Mouse (Mus musculus) intestine, embryonic 16.5 days (tissue): Measurements from ENCODE around the gene Rab5a. TPM values are rescaled to one million over a fixed set of nuclear protein-coding genes. Genes with fewer than 3 reads are reported as not detected.

ENCODE experiments used
- polyA plus RNA-seq: library from polyadenylated mRNA; unstranded; fragments of >200 nt; fragmentation: Nextera tagmentation; extraction: Ambion mirVana; gene quantifications from 2 replicates; pipeline ENCODE4 v1.2.1, GENCODE M21; 2015

Rab5a gene
- polyA plus RNA-seq, 1 experiment from 2014 or later: 61.0 TPM

Other genes starting within 250 kb of the Rab5a start
- gene Efhb, start 15.9 kb upstream of the Rab5a start, polyA plus RNA-seq: 0.33 and 0.38 TPM in 2 replicates
- gene Pp2d1, start 60.2 kb downstream of the Rab5a start, polyA plus RNA-seq: 0.16 TPM in 2 replicates
- gene Kat2b, start 87.6 kb downstream of the Rab5a start, polyA plus RNA-seq: 3.9 and 4.1 TPM in 2 replicates
- gene Sgo1, start 210.1 kb downstream of the Rab5a start, polyA plus RNA-seq: 20.2 and 24.7 TPM in 2 replicates